Mouse (Mus musculus) E14TG2a.4 (cell line): ENCODE results near the gene Trim10.

Source experiments
- CTCF ChIP-seq: conservative IDR thresholded peaks from 2 replicates; pipeline ENCODE4 v1.5.1; 2014; ENCODE audit warnings: low read length
- POU5F1 ChIP-seq: IDR thresholded peaks from 2 replicates; pipeline ENCODE4 v1.6.1; 2014; ENCODE audit warnings: low read length, borderline replicate concordance

DNA sequence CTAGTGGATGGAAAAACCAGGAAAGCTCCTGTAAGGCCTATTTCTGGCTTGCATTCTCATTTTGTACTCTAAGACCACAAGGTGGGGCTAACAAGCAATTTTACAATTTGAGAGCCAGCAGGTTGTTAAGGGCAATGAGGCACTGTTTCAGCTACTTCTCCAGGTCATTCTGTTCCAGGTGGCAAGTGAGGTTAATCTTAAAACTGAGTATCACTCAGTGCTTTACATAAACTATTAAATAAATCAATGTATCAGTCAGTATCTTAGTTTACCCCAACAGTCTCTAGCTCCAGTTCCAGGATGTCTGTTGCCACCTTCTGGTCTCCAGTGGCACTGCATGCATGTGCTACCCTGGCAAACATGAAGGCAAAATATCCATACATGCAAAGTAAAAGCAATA lies 45.4 kb upstream of the Trim10 start:
- TF ChIP-seq CTCF (no peak; the same call in none of the 2 replicates), POU5F1 (no peak)
